Comparison of ENCODE assay signal across 13 mouse cellular contexts in genomic region chr19:53454059-53454458, GRCm38 (mm10).
A peak's percentile ranks its signal among the peaks of the same experiment; 100 is the strongest.
DNase-seq lines count a peak whose midpoint lies in the region; ATAC-seq and TF ChIP-seq lines count a peak whose summit lies in the region.
"Had no signal": no experiment of that assay in that cellular context is flagged by ENCODE, and none has a peak within 500 bp of the region (broad histone marks: within the 10 kb centered on the region; RNA-seq: fewer than 3 reads in every experiment).

No protein-coding gene starts in this region.

- no peaks in the 10 kb centered on the region for H3K36me3 ChIP-seq in forebrain, embryonic 14.5 days (ENCODE audit: control insufficient read depth, insufficient read depth, low read length)
- H3K36me3 ChIP-seq: embryonic facial prominence, embryonic 12.5 days; liver, embryonic 13.5 days had no signal

- intact Hi-C loops in left cerebral cortex, postnatal 4 days (cut with DNase I): no loop called here

- no peak overlapping the region for H3K4me2 ChIP-seq in forebrain, embryonic 14.5 days (ENCODE audit: low read length)
- H3K4me2 ChIP-seq: embryonic facial prominence, embryonic 12.5 days; liver, embryonic 13.5 days had no signal

- peak; percentile 79 for DNase-seq in left cerebral cortex, postnatal 4 days
- no peak for DNase-seq in left cerebral cortex, adult 8-10 months (ENCODE audit: low spot score in 2 of 2)
- peak; percentile 46 for DNase-seq in brain, embryonic 18.5 days (ENCODE audit: low read depth, low spot score)
- DNase-seq in cerebellum, adult 2 months: peak; percentile 87 to 95
- DNase-seq in forebrain, embryonic 14.5 days (ENCODE audit: low spot score): peak; percentile 84
- no peak for DNase-seq in frontal cortex, adult 2 months (ENCODE audit: extremely low spot score in 1 of 2, low spot score in 1 of 2)
- no peak for DNase-seq in natural killer cell, adult 2 months (ENCODE audit: low spot score in 2 of 2)
- no peak for DNase-seq in layer of hippocampus, postnatal 36 days
- DNase-seq: heart, postnatal 36 days; kidney, adult 8-10 months; liver, embryonic 13.5 days; lung, postnatal 14 days had no signal

- H3K9me3 ChIP-seq in forebrain, embryonic 14.5 days (replicated peaks; ENCODE audit: control insufficient read depth, low read length): no peaks in the 10 kb centered on the region
- H3K9me3 ChIP-seq: embryonic facial prominence, embryonic 12.5 days; liver, embryonic 13.5 days had no signal

- 15% methylated on average over 3 of the region's 3 CpGs for WGBS in cerebellum, adult 2 months
- 68% methylated on average over 3 of the region's 3 CpGs for WGBS in forebrain, embryonic 14.5 days

- no peak overlapping the region for H3K9ac ChIP-seq in forebrain, embryonic 14.5 days (ENCODE audit: low read length)
- H3K9ac ChIP-seq: embryonic facial prominence, embryonic 12.5 days; liver, embryonic 13.5 days had no signal

- TF ChIP-seq POLR2A in cerebellum, adult 2 months (IDR thresholded peaks at IDR 0.05; ENCODE audit: borderline replicate concordance, insufficient read depth, low read length): no peak

- H3K27ac ChIP-seq in cerebellum, adult 2 months (ENCODE audit: insufficient read depth, low read length): peak overlapping the region; percentile 95
- no peak overlapping the region; the same call in 1 of the 2 replicates for H3K27ac ChIP-seq in forebrain, embryonic 14.5 days (ENCODE audit: low read depth, low read length)
- H3K27ac ChIP-seq: embryonic facial prominence, embryonic 12.5 days; liver, embryonic 13.5 days had no signal

- H3K27me3 ChIP-seq in cerebellum, adult 2 months (ENCODE audit: control insufficient read depth, insufficient read depth, low read length): no peaks in the 10 kb centered on the region
- H3K27me3 ChIP-seq in forebrain, embryonic 14.5 days (replicated peaks; ENCODE audit: control insufficient read depth, insufficient read depth, low read length): no peaks in the 10 kb centered on the region
- H3K27me3 ChIP-seq: embryonic facial prominence, embryonic 12.5 days had no signal

- TF ChIP-seq CTCF in cerebellum, adult 2 months (IDR thresholded peaks at IDR 0.05; ENCODE audit: borderline replicate concordance, insufficient read depth, low read depth, low read length): no peak

- H3K4me1 ChIP-seq in cerebellum, adult 2 months (ENCODE audit: control insufficient read depth, insufficient read depth, low read length): peaks cover 81% of the 10 kb centered on the region
- peaks cover 24% of the 10 kb centered on the region for H3K4me1 ChIP-seq in forebrain, embryonic 14.5 days (ENCODE audit: control insufficient read depth, insufficient read depth, low read length)

- H3K4me3 ChIP-seq in cerebellum, adult 2 months (replicated peaks; ENCODE audit: insufficient read depth, low read depth, low read length): peak overlapping the region; percentile 27
- no peak overlapping the region for H3K4me3 ChIP-seq in forebrain, embryonic 14.5 days (ENCODE audit: low read depth, low read length)
- H3K4me3 ChIP-seq: embryonic facial prominence, embryonic 12.5 days; liver, embryonic 13.5 days had no signal

- peak; percentile 64 for ATAC-seq in forebrain, embryonic 14.5 days

Comparison
In these comparisons a context has a peak if more than half of its experiments do, and no peak if none do; other contexts are left out.
1. DNase-seq: peak in left cerebral cortex, postnatal 4 days (single experiment), brain, embryonic 18.5 days (single experiment), cerebellum, adult 2 months (2 of 2) and forebrain, embryonic 14.5 days (single experiment); none in left cerebral cortex, adult 8-10 months (0 of 2), frontal cortex, adult 2 months (0 of 2), natural killer cell, adult 2 months (0 of 2) and layer of hippocampus, postnatal 36 days (0 of 2).